Mouse (Mus musculus) hindlimb bud, embryonic 11.5 days (tissue): Measurements from ENCODE around the gene Matn4.
A peak's percentile ranks its signal among the peaks of the same experiment; 100 is the strongest.

ENCODE experiments used
- DNase-seq: peaks from one replicate; pipeline ENCODE4 v3.0.0-alpha.2; 2012; ENCODE audit warnings: low read depth, low spot score; ENCODE audit errors: extremely low spot score

Gene Matn4

DNA sequence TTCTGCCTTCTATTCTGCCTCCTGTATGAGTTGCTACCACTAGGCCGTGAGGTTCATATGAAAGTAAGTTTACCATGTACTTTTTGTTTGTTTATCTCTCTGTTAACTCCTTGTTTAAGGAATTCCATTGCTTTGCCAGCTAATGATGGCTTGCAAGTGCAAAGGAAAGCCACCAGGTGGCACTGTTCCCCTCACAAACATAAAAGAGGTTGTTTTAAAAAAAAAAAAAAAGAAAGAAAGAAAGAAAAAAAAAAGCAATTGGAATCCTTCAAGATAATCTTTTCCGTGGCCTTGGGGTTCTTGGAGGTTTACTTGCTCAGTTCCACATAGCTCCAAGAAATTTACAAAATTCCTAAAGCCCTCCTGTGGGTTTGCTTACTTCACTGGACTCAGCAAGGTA, 12.2 kb upstream of the Matn4 start:
- DNase-seq: peak; percentile 54

DNA sequence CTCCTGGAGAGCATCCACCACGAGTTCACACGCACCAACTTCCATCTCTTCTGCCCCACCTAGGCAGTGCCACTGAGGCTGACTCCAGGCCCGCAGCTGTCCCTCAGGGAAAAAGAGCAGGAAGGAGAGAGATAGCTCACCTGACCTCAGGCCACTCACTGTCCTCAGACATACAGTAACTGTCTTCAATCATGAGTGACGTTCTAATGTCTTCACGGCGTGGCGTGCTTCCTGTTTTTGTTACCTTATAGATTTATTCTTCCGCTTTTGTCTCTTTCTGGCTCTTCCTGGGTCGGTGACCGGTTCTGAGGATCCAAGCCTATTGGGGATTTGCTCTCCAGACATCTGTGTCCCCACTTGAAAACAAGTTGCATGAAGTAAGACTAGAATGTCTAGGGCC, 9.6 kb upstream of the Matn4 start:
- no peak for DNase-seq

DNA sequence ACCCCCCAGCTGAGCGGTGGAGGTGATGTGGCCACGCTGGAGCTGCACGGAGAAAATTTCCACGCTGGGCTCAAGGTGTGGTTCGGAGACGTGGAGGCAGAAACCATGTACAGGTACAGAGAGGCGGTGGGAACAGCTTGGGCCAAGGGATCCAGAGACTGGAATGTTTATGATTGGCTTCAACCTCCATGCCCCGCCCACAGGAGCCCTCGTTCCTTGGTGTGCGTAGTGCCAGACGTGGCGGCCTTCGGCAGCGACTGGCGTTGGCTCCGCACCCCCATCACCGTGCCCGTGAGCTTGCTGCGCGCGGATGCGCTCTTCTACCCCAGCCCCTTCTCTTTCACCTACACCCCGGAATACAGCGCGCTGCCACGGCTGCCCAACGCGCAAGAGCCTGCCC, 9.2 kb upstream of the Matn4 start:
- DNase-seq: no peak

DNA sequence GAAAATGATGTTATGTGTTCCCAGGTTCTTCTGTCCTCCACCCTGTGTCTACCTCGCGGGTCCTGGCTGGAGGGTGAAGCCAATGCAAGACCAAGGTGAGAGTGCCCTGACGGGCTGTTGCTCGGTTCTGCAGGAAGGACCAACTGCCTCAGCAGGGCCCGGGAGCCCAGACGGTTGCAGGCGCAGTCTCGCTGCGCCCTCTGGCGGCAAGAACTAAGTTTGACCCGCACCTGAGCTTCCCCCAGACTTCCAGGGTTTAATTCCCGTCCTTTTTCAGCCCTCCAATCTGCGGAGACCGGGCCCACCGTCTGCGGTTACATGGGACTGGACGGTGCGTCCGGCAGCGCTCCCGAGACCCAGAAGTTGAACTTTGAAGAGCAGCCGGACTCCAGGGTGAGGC, 2.7 kb upstream of the Matn4 start:
- DNase-seq: peak; percentile 67

DNA sequence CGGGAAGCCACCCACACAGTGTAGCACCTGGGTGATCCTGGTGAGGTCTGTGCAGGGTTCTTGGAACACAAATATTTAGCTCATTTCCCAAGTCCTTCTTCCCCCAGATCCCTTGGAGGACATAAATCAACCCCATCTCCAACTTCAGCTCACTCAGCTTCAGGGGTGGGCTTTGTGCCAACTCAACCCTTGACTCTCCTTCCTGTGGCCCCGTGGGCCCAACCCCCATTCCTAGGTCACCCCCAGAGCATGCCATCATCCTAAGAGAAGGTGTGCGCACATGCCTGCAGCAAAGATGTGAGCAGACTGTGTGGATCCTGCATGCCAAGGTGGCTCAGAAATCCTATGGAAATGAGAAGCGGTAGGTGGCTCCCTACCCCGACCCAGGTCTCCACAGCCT, 559 bp upstream of the Matn4 start:
- DNase-seq: no peak

DNA sequence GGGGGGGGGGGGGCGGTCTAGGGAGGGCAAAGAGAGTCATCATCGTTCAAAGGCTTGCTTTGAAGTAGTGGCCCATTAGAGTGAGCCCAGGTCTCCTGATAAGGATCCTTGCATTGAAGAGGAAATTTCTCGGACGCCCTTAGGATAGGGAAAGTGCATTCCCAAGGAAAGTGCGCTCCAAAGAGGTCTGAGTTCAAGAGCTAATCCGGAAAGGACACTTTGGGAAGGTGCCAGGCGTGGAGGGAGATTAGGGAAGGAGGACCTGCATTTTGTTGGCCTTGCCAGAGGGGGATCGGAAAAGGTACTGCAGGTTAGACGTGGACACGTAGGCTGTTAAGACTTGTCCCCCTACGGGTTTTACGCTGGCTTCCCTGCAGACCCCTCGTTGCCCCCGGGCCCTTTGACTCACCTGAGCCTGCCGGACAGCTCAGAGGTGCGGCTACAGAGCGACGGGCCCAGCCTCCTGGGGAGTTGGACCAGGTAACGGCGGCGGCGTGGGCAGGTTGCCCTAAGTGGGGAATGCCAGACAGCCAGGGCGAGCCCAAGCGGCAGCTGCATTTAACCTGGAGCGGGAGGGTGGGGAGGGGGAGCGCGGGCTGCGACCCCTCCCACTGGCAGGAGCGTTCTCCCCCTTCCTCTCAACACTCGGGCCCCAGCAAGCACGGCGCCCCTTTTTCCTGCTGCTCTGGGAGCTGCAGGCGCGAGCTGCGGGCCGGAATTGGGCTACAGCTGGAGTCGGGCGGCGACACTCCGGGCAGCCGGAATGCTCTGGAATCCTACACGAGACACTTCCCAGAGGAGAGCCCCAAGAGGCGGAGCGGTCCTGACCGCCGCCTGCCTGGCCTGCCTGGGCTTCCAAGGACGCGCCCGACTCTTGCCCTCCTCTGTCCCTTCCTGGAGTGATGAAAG, 624 bp downstream of the Matn4 start:
- DNase-seq: no peak

DNA sequence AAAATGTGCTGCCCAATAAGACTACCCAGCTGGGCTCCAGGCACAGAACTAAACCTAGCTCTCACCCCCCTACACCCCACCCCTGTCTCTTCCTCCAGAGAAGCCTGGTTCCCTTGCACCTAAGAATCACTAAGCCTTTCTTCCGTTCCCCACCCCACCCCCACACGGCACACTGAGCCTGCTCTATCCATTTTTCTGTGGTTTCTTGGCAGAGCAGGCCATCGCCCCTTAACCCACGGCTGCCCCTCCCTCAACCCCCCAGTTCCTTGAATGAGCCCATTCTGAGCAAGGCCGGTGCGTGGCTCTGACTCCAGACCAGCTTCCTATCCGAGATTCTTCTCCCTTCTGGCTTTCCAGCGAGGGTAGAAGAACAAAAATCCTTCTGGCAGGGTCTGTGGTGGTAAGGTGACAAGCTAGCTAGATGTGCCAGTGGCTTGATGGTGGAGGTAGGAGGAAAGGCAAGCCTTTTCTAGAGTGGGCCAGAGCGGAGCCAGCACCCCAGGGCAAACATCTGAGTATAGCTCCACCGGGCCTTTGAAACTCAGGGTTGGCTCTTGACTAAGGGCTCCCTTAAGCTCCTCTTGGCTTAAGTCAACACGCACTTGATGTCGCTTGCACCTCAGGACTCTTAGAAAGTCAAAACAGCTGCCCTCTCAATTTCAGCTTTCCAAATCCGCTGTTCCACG, 1.4 kb downstream of the Matn4 start:
- DNase-seq: no peak

DNA sequence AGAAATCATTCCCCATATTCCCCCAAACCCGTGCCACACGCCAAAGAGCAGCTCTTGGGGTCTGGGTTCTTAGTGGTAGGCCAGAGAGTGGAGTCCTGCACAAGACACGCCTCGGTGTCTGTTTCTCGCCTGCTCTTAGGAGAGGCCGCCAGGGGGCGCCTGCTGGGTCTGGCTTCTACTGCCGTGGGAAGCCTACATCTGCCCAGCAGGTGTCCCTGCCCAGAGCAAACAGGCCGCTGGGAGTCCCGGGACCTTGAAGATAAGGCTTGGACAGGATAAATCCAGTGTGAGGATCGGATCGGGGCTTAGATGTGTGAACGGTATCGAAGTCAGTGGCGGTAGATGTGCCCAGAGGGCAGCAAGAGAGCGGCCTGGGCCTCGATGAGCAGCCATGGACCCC, 2.1 kb downstream of the Matn4 start, which contains the start of gene Rbpjl:
TSS of gene Rbpjl (plus strand) at position 236 of the 400 bp plus-strand sequence.
- peak; percentile 57 for DNase-seq

DNA sequence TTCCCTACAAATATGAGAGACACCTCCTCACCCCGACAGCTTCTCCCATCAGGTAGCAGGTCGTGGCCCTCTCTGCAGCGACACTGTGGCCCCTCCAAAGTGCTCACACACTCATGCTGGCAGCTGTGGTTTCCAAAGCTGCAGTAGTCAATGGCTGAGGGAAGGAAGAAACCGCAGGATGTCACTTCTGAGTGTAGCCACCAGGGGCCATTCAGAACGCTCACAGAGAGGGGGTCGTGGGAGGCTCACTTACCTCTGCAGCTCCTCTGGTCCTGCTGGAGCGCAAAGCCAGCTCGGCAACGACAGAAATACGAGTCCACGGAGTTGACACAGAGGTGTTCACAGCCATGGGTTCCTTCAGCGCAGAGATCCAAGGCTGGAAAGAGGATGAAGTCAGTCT, 8.0 kb downstream of the Matn4 start:
- no peak for DNase-seq

DNA sequence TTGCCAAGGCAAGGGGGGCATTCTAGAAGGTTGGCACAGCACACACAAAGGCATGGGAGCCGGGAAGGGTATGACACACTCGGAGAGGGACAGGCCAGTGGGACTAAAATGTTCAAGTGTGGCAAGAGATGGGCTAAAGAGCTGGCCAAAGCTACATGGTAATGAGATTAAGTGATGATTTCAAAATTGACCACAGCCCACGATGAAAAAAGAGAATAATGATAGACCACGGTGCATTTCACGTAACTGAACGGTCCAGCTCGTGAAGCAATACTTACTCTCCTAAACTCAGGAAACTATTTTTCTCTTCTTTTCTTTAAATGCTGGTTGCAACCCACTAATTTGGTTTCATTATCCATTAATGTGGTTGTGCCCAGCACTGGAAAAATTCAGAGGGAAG, 8.9 kb downstream of the Matn4 start:
- DNase-seq: no peak

DNA sequence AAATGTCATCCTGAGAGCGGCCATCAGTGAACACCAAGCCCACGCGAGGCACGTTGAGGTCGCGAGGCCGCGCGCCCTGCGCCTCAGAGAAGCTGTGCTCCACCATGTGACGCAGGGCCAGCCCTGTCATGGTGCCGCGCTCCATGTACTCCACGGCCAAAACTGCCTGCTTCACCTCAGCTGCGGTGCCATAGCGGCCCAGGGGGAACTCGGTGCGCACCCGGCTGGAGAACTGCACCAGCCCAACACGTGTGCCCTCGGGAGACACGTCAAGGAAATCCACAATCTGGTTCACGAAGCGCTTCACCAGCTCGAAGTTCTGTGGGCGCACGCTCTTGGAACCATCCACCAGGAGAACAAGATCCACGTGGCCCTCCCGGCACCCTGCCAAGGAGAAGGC, 11.8 kb downstream of the Matn4 start:
- DNase-seq: no peak

DNA sequence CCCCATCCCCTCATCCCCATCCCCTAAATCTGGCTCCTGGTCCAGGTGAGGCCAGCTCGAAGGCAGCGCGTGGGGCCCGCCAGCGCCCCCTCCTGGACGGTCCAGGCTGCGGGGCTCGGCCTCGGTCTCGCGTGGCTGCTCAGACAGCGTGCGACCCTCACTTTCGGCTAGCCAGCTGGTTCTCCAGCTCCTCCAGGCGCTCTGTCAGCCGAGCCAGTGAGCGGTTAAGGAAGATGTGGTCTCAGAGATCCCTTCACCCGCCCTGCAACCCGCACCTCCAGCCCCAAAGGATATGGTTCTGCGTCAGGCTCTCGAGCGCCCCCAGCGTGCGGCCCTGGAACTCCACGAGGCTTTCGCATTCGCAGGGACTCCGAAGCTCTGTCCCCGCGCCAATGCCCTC, 15.5 kb downstream of the Matn4 start:
- no peak for DNase-seq

DNA sequence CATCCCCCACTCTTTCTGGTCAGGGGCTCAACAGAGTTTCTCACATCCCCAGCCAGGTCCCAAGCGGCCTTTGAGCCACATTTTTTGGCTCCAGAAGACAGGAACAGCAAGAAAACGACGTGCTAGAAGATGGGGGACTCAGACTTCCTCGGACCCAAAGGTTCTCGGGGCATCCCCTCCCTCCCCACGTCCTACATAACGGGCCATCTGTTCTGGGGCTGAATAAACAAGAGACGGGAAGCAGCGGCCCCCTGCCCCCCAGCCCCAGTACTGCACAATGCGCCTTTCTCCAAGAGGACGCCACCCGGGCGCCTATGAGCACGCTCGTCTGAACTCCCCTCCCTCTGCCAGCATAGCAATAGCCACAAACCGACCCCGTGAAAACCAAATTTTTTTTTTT, 15.9 kb downstream of the Matn4 start, which contains the start of gene Slpi:
TSS of gene Slpi (minus strand) at position 76 of the 400 bp plus-strand sequence.
- no peak for DNase-seq

DNA sequence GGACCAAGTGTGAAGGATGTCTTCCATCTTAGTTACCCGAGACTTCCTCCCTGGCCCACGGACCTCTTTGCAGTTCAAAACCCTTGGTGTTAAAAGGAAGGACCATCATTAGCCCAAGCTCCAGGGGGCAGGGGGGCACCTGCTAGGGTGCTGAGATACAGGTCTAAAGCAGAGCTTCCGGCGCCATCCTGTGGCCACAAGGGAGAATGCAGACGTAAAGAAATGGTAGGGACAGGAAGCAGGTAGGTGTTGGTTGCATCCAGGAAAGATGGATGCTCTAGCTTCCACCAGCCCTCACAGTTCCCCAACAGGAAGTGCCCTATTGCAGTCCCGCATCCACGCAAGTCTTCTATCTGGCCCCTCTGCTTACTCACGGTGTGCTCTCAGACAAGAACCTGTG, 18.0 kb downstream of the Matn4 start:
- no peak for DNase-seq

DNA sequence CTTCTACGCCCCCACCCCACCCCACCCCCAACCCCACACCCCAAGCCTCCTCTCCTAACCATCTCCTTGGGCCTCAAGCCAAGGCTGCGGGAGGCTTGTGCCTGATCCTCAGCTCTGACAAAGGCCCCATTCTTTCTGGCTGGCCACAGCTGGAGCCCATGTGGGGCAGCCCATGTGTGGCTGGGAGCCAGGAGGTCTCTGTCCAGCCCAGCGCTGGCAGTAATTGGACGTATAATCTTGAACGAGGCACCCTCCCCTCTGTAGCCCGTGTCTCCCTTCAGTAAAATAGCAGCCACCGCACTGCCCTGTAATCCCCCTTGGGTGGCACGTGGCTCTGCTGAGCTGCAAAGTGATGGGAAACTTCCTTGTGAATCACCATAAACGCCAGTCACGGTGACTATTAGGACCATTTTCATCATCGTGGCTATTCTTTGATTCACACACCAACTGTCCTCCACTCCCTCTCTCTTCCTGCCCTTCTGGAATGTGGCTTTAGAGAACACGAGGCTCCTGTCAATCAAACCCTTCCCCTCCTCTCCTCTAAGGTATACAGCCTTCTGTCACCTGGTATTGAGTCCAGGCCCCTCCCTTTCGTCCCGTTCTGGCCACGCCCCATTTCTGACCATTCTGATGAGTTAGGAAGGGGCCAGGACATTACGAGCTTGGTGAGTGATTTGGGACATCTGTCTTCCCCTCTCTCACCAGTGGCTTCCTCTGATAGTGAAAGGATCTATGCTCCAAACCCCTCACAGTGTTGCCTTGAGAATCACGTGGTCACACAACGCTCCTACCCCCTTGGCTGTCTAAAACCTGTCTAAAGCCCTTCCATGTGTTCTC, 18.8 kb downstream of the Matn4 start:
- no peak for DNase-seq

DNA sequence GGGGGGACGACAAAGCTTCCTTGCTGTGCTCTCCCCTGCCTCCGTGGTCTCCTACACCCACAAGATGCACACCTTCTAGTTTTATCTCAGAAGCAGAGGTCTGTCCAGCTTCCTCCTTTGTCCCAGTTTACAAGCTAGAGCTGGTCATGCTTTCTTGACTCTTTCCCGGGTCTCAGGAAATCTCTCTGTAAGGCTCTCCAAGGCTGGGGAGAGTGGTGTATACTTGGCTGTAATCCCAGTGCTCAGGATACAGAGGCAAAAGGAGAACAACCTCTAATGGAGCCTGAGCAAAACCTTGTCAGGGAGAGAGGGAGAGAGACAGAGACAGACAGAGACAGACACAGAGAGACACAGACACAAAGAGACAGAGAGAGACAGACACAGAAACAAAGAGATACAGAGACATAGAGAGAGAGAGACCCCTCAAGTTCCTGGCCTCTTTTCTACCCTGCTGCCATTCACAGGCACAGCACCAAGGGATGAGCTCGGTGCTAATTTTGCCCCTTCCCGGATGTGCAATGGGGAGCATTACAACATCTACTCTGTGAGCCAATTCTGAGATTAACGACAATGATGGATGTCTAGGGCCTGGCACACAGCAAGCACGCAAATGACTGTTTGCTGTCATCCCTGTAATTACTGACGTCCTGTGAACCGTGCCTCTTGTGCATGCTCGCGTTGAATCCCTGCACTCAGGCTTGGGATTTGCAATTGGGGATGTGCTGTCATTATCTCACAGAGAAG, 21.1 kb downstream of the Matn4 start:
- DNase-seq: no peak

DNA sequence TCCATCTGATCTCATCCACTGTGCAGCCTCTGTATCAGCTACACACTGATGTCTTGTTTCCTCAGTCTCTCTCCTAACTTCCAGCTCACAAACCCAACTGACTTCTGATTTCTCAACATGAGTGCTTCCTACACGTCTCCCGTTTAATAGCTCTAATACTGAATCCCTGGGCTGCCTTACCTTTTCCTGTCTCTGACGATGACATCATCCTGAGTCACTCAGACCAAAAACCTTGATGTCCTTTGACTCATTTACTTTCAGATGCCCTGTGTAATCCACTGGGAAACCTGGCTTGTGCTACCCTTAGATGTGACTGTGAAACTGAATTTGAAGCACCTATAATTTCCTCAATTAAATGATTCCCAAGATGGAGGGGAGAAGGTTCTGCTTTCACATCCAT, 22.0 kb downstream of the Matn4 start:
- DNase-seq: no peak

DNA sequence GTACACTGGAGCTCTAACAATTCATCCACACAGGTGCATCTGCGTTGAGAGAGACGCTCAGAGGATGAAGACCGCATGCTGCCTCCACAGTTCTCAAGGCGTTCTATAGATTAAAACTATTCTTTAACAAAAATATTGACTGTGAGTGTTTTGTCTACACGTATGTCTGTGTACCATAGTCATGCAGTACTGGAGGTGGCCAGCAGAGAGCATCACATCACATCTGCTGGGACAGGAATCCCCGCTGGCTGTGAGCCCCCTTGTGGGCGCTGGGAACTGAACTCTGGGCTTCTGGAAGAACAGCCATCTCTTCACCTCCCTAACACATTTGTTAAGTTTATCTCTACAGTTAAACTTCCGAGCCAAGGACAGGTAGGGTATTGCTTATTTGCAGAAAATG, 23.2 kb downstream of the Matn4 start:
- no peak for DNase-seq

DNA sequence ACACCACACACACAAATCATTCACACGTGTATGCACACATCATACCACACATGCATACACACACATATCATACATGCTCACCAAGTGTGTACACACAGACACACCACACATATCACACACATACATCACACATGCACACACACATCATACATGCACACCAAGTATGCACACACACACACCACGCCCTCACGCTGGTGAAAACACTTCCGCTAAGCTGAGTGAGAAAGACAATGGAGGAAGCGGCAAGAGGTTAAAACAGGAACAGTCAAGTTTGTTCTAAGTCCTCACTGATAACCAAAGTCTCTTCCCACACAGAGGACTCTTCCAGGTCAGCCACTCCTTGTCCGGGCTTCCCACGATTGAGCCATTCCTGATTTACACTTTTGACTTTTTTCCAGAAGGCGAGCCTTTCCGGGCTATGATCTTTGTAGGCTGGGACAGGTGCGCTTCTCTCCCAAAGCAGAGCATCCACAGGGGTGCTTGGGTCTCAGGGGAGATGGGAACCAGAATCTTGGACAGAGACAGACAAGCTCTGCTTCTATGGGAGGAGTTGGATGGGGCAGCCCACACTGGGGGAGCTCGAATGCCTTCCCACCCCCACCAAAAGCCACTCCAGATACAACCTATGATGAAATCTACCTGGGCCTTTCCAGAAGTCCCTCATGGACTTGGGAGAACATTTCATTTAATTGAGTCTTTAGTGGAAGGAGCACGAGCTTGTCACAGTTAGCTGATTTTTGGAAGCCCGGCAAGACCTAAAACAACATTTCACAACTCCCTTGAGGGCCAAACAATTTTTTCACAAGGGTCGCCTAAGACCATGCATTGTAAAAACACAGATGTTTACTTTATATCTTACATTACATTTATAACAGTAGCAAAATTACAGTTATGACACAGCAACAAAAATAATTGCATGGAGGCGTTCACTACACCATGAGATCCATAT, 27.2 kb downstream of the Matn4 start:
- no peak for DNase-seq

DNA sequence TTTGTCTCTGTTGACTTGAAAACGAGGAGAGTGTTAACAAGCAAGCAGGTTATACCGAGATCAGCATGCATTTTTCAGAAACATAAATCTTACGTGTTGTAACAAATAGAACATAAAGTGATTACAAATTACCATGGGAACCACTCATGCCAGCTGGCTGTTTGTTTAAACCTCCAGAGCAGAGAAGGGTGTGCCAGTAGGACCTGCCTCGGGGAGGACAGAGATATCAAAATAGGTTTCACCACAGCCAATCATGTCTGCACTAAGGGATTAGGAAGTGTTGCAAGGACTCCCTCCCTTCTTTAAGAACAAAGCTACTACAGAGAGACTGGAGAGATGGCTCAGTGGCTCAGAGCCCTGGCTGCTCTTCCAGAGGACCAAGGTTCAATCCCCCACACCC, 31.8 kb downstream of the Matn4 start:
- DNase-seq: no peak
